Mouse (Mus musculus) T-helper 17 cell (primary cell): ENCODE measurements around the gene Rnf214.

Experiments
- in situ Hi-C, 2 experiments: fragments of 300-600 bp; cut with MboI, MseI; formaldehyde crosslinking; loops; 1 replicate in 1 of 2; 2 replicates in 1 of 2; pipeline ENCODE4 v1.15.1; 2025; ENCODE audit warnings: high pct_unique_total_duplicates in 2 of 2

Rnf214 gene

GRCm38 (mm10) chr9:45815525-45815924, 91.2 kb downstream of the Rnf214 start:
- in situ Hi-C loops = no loop called here

- in situ Hi-C loops = no loop called here
These were observed 91.6 kb downstream of the Rnf214 start for GRCm38 (mm10) chr9:45815113-45815512.
